Comparison of ENCODE assay signal across 19 mouse cellular contexts in the genomic region with DNA sequence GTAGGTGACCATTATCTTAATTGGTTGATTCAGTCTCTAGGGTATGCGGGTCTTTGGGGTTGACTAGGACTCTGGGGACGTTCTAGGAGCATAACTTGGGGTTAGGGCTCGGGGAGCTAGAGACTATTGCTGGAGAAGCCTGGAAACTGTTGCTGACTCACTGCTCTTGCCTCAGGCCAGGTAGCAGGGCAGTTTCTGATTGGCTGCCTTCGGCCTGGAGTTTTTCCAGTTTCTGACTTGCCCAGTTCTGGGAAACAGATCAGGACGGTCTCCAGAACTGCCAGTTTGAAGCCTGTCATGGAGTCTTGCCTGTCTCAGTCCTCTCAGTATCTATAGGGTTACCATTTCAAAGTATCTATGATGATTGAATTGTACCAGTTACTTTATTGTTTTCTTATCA.
"Had no signal": no experiment of that assay in that cellular context is flagged by ENCODE, and none has a peak within 500 bp of the region (broad histone marks: within the 10 kb centered on the region; RNA-seq: fewer than 3 reads in every experiment).

No protein-coding gene starts in this region.

- H3K9ac ChIP-seq: liver, embryonic 13.5 days; midbrain, embryonic 12.5 days; midbrain, embryonic 15.5 days; neural tube, embryonic 13.5 days had no signal

- ATAC-seq: midbrain, embryonic 15.5 days had no signal

- H3K9me3 ChIP-seq: midbrain, embryonic 12.5 days; midbrain, embryonic 15.5 days; neural tube, embryonic 13.5 days had no signal

- H3K27ac ChIP-seq: left cerebral cortex, adult 2 months; liver, embryonic 13.5 days; midbrain, embryonic 12.5 days; midbrain, embryonic 15.5 days; neural tube, embryonic 13.5 days; stomach, postnatal 0 days had no signal

- H3K4me1 ChIP-seq: liver, embryonic 13.5 days; midbrain, embryonic 12.5 days; midbrain, embryonic 15.5 days; neural tube, embryonic 13.5 days had no signal

- DNase-seq: kidney, postnatal 10 days; kidney, postnatal 36 days; layer of hippocampus, postnatal 36 days; liver, embryonic 13.5 days; lung, adult 2 months; lung, postnatal 14 days; lung, postnatal 4 days; right cerebral cortex, adult 18-20 months; right cerebral cortex, postnatal 14 days; right cerebral cortex, postnatal 4 days; thymus, adult 2 months; thymus, postnatal 14 days; thymus, postnatal 4 days had no signal

- H3K27me3 ChIP-seq: liver, embryonic 13.5 days; midbrain, embryonic 12.5 days; midbrain, embryonic 15.5 days; neural tube, embryonic 13.5 days had no signal

- H3K4me3 ChIP-seq: left cerebral cortex, adult 2 months; liver, embryonic 13.5 days; midbrain, embryonic 12.5 days; midbrain, embryonic 15.5 days; myocyte; neural tube, embryonic 13.5 days had no signal

- H3K36me3 ChIP-seq: liver, embryonic 13.5 days; midbrain, embryonic 12.5 days; midbrain, embryonic 15.5 days; neural tube, embryonic 13.5 days had no signal
